Mouse (Mus musculus) hindbrain, embryonic 11.5 days (tissue): ENCODE data around the gene Ear10. TPM values are rescaled to one million over a fixed set of nuclear protein-coding genes. Genes with fewer than 3 reads are reported as not detected.
"Not testable (repeated sequence)": the region's sequence is repeated elsewhere in the genome, so short reads cannot be mapped to it uniquely, and the experiment has no call there.

Source experiments
- ATAC-seq: fragments of 200-750 bp; cut with Nextera tagmentation; 2 replicates; pipeline ENCODE4 v1.8.0; 2017; ENCODE audit warnings: mild to moderate bottlenecking, moderate TSS enrichment, moderate library complexity; ENCODE audit not compliant: low FRiP score
- DNase-seq: peaks from one replicate; pipeline ENCODE4 v3.0.0-alpha.2; 2015; ENCODE audit warnings: low spot score
- H3K27ac ChIP-seq: fragments of 300-500 bp; sonication (generic); 2 replicates; pipeline ENCODE4 v1.5.1; 2014; ENCODE audit warnings: mild to moderate bottlenecking, low read depth, low read length
- H3K27me3 ChIP-seq: fragments of 300-500 bp; sonication (generic); 2 replicates; pipeline ENCODE4 v1.6.1; 2014; ENCODE audit warnings: mild to moderate bottlenecking, low read length, moderate library complexity, mixed read lengths; ENCODE audit not compliant: control insufficient read depth, insufficient read depth
- H3K36me3 ChIP-seq: fragments of 300-500 bp; sonication (generic); 2 replicates; pipeline ENCODE4 v1.6.1; 2014; ENCODE audit warnings: mild to moderate bottlenecking, low read length, moderate library complexity, mixed read lengths; ENCODE audit not compliant: control insufficient read depth, insufficient read depth
- H3K4me1 ChIP-seq: fragments of 300-500 bp; sonication (generic); replicated peaks from 2 replicates; pipeline ENCODE4 v1.6.1; 2014; ENCODE audit warnings: low read length, mixed read lengths; ENCODE audit not compliant: control insufficient read depth, insufficient read depth
- H3K4me2 ChIP-seq: fragments of 300-500 bp; sonication (generic); replicated peaks from 2 replicates; pipeline ENCODE4 v1.6.1; 2014; ENCODE audit warnings: mild to moderate bottlenecking, low read depth, low read length
- H3K4me3 ChIP-seq: fragments of 300-500 bp; sonication (generic); 2 replicates; pipeline ENCODE4 v1.5.1; 2014; ENCODE audit warnings: low read depth, low read length
- H3K9ac ChIP-seq: fragments of 300-500 bp; sonication (generic); 2 replicates; pipeline ENCODE4 v1.6.1; 2014; ENCODE audit warnings: low read depth, low read length
- H3K9me3 ChIP-seq: fragments of 300-500 bp; sonication (generic); 2 replicates; pipeline ENCODE4 v1.6.1; 2016; ENCODE audit warnings: low read length; ENCODE audit not compliant: control insufficient read depth
- WGBS: fragments of 180-500 bp; shearing (Covaris S2); extraction: QIAGEN DNeasy Blood & Tissue Kit; methylation state at CpG from one replicate; pipeline ENCODE4 v1.1.7; 2014; 5-methylcytosine and 5-hydroxymethylcytosine counted together
- polyA plus RNA-seq: library from polyadenylated mRNA; unstranded; fragments of >200 nt; fragmentation: Nextera tagmentation; extraction: Ambion mirVana; gene quantifications from 2 replicates; pipeline ENCODE4 v1.2.1, GENCODE M21; 2014

The Ear10 gene
- not detected in 2 replicates for polyA plus RNA-seq

DNA sequence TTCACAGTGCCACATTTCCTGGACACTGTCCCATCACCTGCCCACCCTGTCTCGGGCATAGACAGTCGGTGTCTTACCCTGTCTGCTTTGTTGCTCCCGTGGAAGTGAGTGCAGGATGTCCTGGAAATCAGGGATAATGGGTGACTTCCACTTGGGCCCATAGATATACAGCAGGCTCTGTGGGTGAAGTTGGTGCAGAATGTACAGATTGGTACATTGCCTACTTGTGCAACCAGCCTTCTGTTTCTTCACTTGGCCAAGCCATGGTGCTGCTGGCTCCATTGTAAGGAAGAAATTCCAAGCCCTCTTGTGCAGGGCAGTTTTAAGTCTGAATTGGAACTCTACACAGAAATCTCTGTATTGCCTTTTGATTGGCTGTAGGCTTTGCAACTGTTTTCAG is at the start of gene Ear10:
TSS of gene Ear10 (minus strand) at position 101 of the 400 bp plus-strand sequence.
- 81% methylated on average over 3 of the region's 3 CpGs for WGBS
- DNase-seq, ATAC-seq: not testable (repeated sequence)

GRCm38 (mm10) chr14:43956769-43957168 is 33.4 kb upstream of the Ear10 start, which contains the start of gene Ang5:
Gene Ang5 (plus strand): TSS chr14:43957069.
- not testable (repeated sequence) for H3K27ac ChIP-seq, H3K4me3 ChIP-seq, DNase-seq, H3K9ac ChIP-seq, H3K9me3 ChIP-seq, H3K36me3 ChIP-seq, ATAC-seq, H3K4me2 ChIP-seq, H3K4me1 ChIP-seq, H3K27me3 ChIP-seq
- WGBS, result no CpG with 5 or more reads among the region's 2 CpGs

More for the DNA sequence above, at the start of gene Ear10:
- not testable (repeated sequence) for H3K4me2 ChIP-seq, H3K9ac ChIP-seq, H3K36me3 ChIP-seq, H3K27me3 ChIP-seq, H3K27ac ChIP-seq, H3K4me1 ChIP-seq, H3K4me3 ChIP-seq, H3K9me3 ChIP-seq

DNA sequence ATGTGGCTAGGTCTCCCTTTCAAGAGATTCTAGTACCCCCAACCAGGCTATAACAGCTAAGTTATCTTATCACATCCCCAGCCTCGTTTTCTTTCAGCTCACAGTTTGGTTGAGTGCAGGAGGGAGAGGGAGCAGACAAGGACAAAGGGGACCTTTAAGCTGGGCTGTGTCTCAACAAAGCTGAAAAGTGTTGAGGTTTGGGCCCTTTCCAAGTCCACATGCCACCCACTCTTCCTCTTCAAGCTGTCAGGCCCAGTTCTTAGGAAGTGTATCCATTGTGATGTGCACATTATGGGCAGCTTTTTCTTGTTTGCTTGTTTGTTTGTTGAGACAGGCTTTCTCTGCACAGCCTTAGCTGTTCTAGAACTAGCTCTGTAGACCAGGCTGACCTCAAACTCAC is 31.7 kb upstream of the Ear10 start:
- WGBS, result no CpG with 5 or more reads among the region's 1 CpGs
- not testable (repeated sequence) for H3K36me3 ChIP-seq

DNA sequence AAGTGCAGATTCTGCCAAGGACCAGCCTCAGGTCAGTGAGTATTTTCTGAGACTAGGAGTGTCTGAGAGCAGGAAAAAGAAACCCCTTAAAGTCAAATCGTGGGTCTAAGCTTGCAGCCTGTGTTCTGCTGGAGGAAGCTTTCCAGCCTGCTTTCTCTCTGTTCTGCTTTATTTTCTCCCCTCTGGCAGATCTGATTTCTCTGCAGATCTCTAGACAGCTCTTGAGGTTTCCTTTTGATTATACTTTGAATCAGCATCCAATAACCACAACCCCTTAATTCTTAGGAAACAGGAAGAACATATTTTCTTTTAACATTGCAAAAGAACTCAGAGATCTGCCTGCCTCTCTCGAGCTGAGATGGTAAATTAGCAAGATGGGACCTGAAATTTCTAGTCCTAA is 30.0 kb upstream of the Ear10 start:
- DNase-seq, H3K27ac ChIP-seq: not testable (repeated sequence)

More for the DNA sequence above, 31.7 kb upstream of the Ear10 start:
- not testable (repeated sequence) for ATAC-seq, DNase-seq, H3K4me2 ChIP-seq, H3K27me3 ChIP-seq, H3K9ac ChIP-seq, H3K27ac ChIP-seq, H3K9me3 ChIP-seq, H3K4me3 ChIP-seq, H3K4me1 ChIP-seq

GRCm38 (mm10) chr14:43933399-43933798 is 10.0 kb upstream of the Ear10 start:
- 56% methylated on average over 5 of the region's 5 CpGs for WGBS
- not testable (repeated sequence) for H3K36me3 ChIP-seq, H3K27ac ChIP-seq, H3K9ac ChIP-seq, H3K4me3 ChIP-seq, H3K4me1 ChIP-seq, H3K4me2 ChIP-seq, H3K27me3 ChIP-seq, H3K9me3 ChIP-seq, DNase-seq, ATAC-seq

More for the DNA sequence above, 30.0 kb upstream of the Ear10 start:
- H3K36me3 ChIP-seq, H3K4me3 ChIP-seq, H3K9me3 ChIP-seq, H3K4me1 ChIP-seq, H3K4me2 ChIP-seq, H3K27me3 ChIP-seq, ATAC-seq, H3K9ac ChIP-seq: not testable (repeated sequence)
- 67% methylated on average over 1 of the region's 2 CpGs for WGBS

DNA sequence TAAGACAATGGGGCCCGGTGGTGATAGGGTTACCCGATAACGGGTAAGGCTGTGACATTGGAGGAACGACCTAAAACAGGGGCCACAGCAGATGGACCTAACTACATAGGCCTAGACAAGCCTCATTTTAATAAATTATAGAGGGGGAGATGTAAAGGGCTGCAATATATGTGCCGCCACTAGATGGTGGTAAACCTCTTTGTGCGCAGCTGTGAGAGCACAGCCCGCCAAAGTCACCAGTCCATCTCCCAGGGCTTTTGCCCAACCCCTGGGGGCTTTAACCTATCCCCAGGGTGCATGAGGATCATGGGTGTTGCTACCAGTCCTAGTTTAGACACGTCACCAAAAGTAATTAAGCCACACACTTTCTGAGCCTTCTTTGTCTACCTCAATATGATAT is 9.6 kb upstream of the Ear10 start:
- not testable (repeated sequence) for H3K27me3 ChIP-seq, H3K27ac ChIP-seq, H3K4me2 ChIP-seq, H3K9me3 ChIP-seq, H3K4me1 ChIP-seq, H3K9ac ChIP-seq, H3K4me3 ChIP-seq, ATAC-seq, H3K36me3 ChIP-seq
- 26% methylated on average over 8 of the region's 8 CpGs for WGBS
- DNase-seq, result peak; percentile 73

GRCm38 (mm10) chr14:43925404-43925950 is 2.1 kb upstream of the Ear10 start:
- 4% methylated on average over 21 of the region's 21 CpGs for WGBS
- peak; percentile 93 for ATAC-seq

DNA sequence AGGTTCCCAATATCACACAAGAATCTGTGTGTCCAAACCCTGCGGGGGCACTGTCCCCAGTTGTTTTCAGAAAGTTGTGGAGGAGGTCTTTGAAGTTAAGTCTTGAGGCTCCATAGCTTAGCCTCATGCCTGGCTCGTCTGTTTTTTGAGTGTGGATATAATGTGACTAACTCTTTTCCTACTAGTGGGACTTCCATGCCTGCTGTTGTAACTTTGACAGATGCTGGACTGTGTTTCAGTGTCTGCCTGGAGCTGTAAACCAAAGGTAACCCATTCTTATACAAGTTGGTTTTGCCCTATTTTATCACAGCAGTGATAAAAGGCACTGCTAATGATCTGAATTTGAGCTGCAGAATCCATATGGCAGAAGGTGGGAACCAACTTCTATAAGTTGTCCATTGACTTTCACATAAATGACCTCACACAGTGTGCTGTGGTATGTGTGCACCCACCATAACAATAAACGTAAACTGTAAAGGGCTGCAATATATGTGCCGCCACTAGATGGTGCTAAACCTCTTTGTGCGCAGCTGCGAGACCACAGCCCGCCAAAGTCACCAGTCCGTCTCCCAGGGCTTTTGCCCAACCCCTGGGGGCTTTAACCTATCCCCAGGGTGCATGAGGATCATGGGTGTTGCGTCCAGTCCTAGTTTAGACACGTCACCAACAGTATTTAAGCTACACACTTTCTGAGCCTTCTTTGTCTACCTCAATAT is 1.5 kb upstream of the Ear10 start, which contains the start of gene Gm8113:
TSS of gene Gm8113 (plus strand) at position 703 of the 716 bp plus-strand sequence.
- peak; percentile 100 for ATAC-seq
- not testable (repeated sequence) for H3K9me3 ChIP-seq, H3K36me3 ChIP-seq, H3K4me1 ChIP-seq, H3K27me3 ChIP-seq
- H3K4me2 ChIP-seq, result peak within 1 kb of the TSS; percentile 28
- H3K27ac ChIP-seq, result peak within 1 kb of the TSS; percentile 70; the same call in 1 of the 2 replicates
- peak within 1 kb of the TSS; percentile 64 for H3K9ac ChIP-seq
- WGBS, result 12% methylated on average over 10 of the region's 10 CpGs
- DNase-seq, result peak; percentile 90
- H3K4me3 ChIP-seq, result peak within 1 kb of the TSS; percentile 42

More at GRCm38 (mm10) chr14:43925404-43925950, 2.1 kb upstream of the Ear10 start:
- H3K4me1 ChIP-seq, H3K27me3 ChIP-seq, H3K36me3 ChIP-seq, H3K9me3 ChIP-seq: not testable (repeated sequence)
- Histone ChIP-seq H3K4me3 (peak overlapping the region; percentile 42), H3K4me2 (peak overlapping the region; percentile 28), H3K27ac (peak overlapping the region; percentile 70; the same call in 1 of the 2 replicates), H3K9ac (peak overlapping the region; percentile 64)
- peak; percentile 71 for DNase-seq

DNA sequence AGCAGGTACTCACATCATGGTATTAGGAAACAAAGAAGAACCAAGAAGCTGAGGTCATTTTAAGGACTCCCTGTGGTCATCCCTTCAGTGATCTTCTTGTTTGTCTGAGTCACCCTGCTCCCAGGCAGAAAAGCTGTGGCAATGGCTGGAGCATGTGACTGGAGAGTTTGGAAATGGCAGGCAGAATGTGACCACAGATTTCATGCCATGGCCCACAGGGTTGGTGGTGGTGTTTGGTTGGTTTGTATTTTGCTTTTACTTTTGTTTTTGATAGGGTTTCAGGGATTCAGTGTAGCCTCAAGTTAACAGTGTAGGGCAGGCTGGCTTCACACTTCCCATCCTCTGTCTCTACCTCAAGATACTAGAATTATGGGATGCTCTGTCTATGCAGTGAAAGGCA is 5.1 kb downstream of the Ear10 start:
- not testable (repeated sequence) for H3K9me3 ChIP-seq, H3K36me3 ChIP-seq, H3K9ac ChIP-seq, H3K27me3 ChIP-seq, H3K4me3 ChIP-seq, H3K4me2 ChIP-seq, ATAC-seq, H3K4me1 ChIP-seq, H3K27ac ChIP-seq, DNase-seq
